Mouse (Mus musculus) lung, adult 2 months (tissue): ENCODE measurements around the gene Hoxb6.

Source experiments
- CTCF ChIP-seq: fragments of 200-500 bp; IDR thresholded peaks from 2 replicates; pipeline ENCODE4 v1.5.1; 2011; ENCODE audit warnings: mild to moderate bottlenecking, low read length, control low read depth; ENCODE audit not compliant: insufficient read depth
- POLR2A ChIP-seq: fragments of 200-500 bp; IDR thresholded peaks from 2 replicates; pipeline ENCODE4 v1.6.1; 2011; ENCODE audit warnings: low read depth, mild to moderate bottlenecking, control low read depth, low read length, borderline replicate concordance; ENCODE audit errors: extremely low read depth

GRCm38 (mm10) chr11:96301064-96301431 lies 8.8 kb downstream of the Hoxb6 start:
- TF ChIP-seq CTCF, result no peak
- TF ChIP-seq POLR2A, result no peak
